Mouse (Mus musculus): ENCODE data around the gene Catsperd. TPM values are rescaled to one million over a fixed set of nuclear protein-coding genes. Genes with fewer than 3 reads are reported as not detected.

Catsperd gene
- polyA plus RNA-seq, 1 experiment from 2014 or later: 1.7 TPM

GRCm38 (mm10) chr17:56672941-56673646 lies 45.2 kb downstream of the Catsperd start, which contains the start of gene Ranbp3:
Ranbp3 (plus strand) TSS chr17:56673294.
- Histone ChIP-seq H3K9me3 (no peaks in the 10 kb centered on the region), H3K27me3 (peaks cover 3% of the 10 kb centered on the region), H3K27ac (replicated peaks) (peak within 1 kb of the TSS; percentile 90), H3K4me3 (peak within 1 kb of the TSS; percentile 96), H3K36me3 (peaks cover 8% of the 10 kb centered on the region; the same call in 1 of the 2 replicates), H3K9ac (peak within 1 kb of the TSS; percentile 89), H3K4me2 (peak within 1 kb of the TSS; percentile 84), H3K4me1 (replicated peaks) (peaks cover 47% of the 10 kb centered on the region)
- under 1% methylated on average over 59 of the region's 66 CpGs for WGBS
- peak; percentile 91 for ATAC-seq (ENCODE audit: low FRiP score, low read depth)

- H3K27ac ChIP-seq (replicated peaks): peak overlapping the region; percentile 85
- ATAC-seq (ENCODE audit: low FRiP score, low read depth): no peak; the same call in 1 of the 2 replicates
These were observed 45.9 kb downstream of the Catsperd start for GRCm38 (mm10) chr17:56673647-56674416.

GRCm38 (mm10) chr17:56681791-56682190 lies 53.8 kb downstream of the Catsperd start:
- 78% methylated on average over 4 of the region's 4 CpGs for WGBS
- H3K27ac ChIP-seq (replicated peaks): no peak overlapping the region
- no peak overlapping the region for H3K9ac ChIP-seq
- H3K4me3 ChIP-seq: no peak overlapping the region
- no peaks in the 10 kb centered on the region for H3K27me3 ChIP-seq
- ATAC-seq (ENCODE audit: low FRiP score, low read depth): no peak
- H3K4me1 ChIP-seq (replicated peaks): peaks cover 35% of the 10 kb centered on the region
- H3K9me3 ChIP-seq: no peaks in the 10 kb centered on the region
- no peak overlapping the region for H3K4me2 ChIP-seq
- H3K36me3 ChIP-seq: peaks cover 24% of the 10 kb centered on the region

More at GRCm38 (mm10) chr17:56673647-56674416, 45.9 kb downstream of the Catsperd start:
- Histone ChIP-seq H3K36me3 (peaks cover 8% of the 10 kb centered on the region; the same call in 1 of the 2 replicates), H3K9ac (peak overlapping the region; percentile 89), H3K4me2 (peak overlapping the region; percentile 84), H3K4me1 (replicated peaks) (peaks cover 41% of the 10 kb centered on the region), H3K9me3 (no peaks in the 10 kb centered on the region), H3K4me3 (peak overlapping the region; percentile 96), H3K27me3 (no peaks in the 10 kb centered on the region)
- WGBS: 2% methylated on average over 37 of the region's 37 CpGs

- Histone ChIP-seq H3K36me3 (peaks cover 28% of the 10 kb centered on the region), H3K4me3 (no peak overlapping the region), H3K27ac (replicated peaks) (no peak overlapping the region), H3K4me1 (replicated peaks) (peaks cover 24% of the 10 kb centered on the region; the same call in 1 of the 2 replicates), H3K9ac (no peak overlapping the region), H3K27me3 (no peaks in the 10 kb centered on the region), H3K9me3 (no peaks in the 10 kb centered on the region), H3K4me2 (no peak overlapping the region)
- 80% methylated on average over 3 of the region's 3 CpGs for WGBS
- no peak for ATAC-seq (ENCODE audit: low FRiP score, low read depth)
These were observed 54.9 kb downstream of the Catsperd start for GRCm38 (mm10) chr17:56682880-56683279.

GRCm38 (mm10) chr17:56683546-56684140 lies 55.7 kb downstream of the Catsperd start:
- Histone ChIP-seq H3K27me3 (no peaks in the 10 kb centered on the region), H3K27ac (replicated peaks) (no peak overlapping the region), H3K4me2 (no peak overlapping the region), H3K9ac (no peak overlapping the region), H3K4me3 (no peak overlapping the region), H3K4me1 (replicated peaks) (peaks cover 23% of the 10 kb centered on the region; the same call in 1 of the 2 replicates), H3K9me3 (no peaks in the 10 kb centered on the region), H3K36me3 (peaks cover 31% of the 10 kb centered on the region)
- no peak for ATAC-seq (ENCODE audit: low FRiP score, low read depth)
- WGBS: 92% methylated on average over 5 of the region's 5 CpGs

GRCm38 (mm10) chr17:56684649-56685048 lies 56.7 kb downstream of the Catsperd start:
- Histone ChIP-seq H3K9me3 (no peaks in the 10 kb centered on the region), H3K27ac (replicated peaks) (no peak overlapping the region), H3K4me3 (no peak overlapping the region), H3K9ac (no peak overlapping the region), H3K36me3 (peaks cover 32% of the 10 kb centered on the region), H3K4me2 (no peak overlapping the region), H3K4me1 (replicated peaks) (peaks cover 23% of the 10 kb centered on the region; the same call in 1 of the 2 replicates), H3K27me3 (no peaks in the 10 kb centered on the region)
- 80% methylated on average over 2 of the region's 2 CpGs for WGBS
- no peak for ATAC-seq (ENCODE audit: low FRiP score, low read depth)

GRCm38 (mm10) chr17:56686801-56687200 lies 58.9 kb downstream of the Catsperd start:
- ATAC-seq (ENCODE audit: low FRiP score, low read depth): no peak
- H3K27me3 ChIP-seq: no peaks in the 10 kb centered on the region
- no peak overlapping the region for H3K4me3 ChIP-seq
- WGBS: 87% methylated on average over 4 of the region's 4 CpGs
- no peak overlapping the region for H3K9ac ChIP-seq
- no peak overlapping the region for H3K27ac ChIP-seq (replicated peaks)
- peaks cover 17% of the 10 kb centered on the region for H3K4me1 ChIP-seq (replicated peaks)
- no peaks in the 10 kb centered on the region for H3K9me3 ChIP-seq
- H3K4me2 ChIP-seq: no peak overlapping the region
- H3K36me3 ChIP-seq: peaks cover 32% of the 10 kb centered on the region

- no peak for ATAC-seq (ENCODE audit: low FRiP score, low read depth)
- Histone ChIP-seq H3K36me3 (peaks cover 27% of the 10 kb centered on the region), H3K9me3 (no peaks in the 10 kb centered on the region)
These were observed 60.1 kb downstream of the Catsperd start for GRCm38 (mm10) chr17:56688045-56688444.

GRCm38 (mm10) chr17:56688689-56689088 lies 60.7 kb downstream of the Catsperd start:
- peaks cover 27% of the 10 kb centered on the region for H3K36me3 ChIP-seq
- H3K4me1 ChIP-seq (replicated peaks): peaks cover 27% of the 10 kb centered on the region
- 90% methylated on average over 2 of the region's 2 CpGs for WGBS
- no peak overlapping the region for H3K27ac ChIP-seq (replicated peaks)
- no peak for ATAC-seq (ENCODE audit: low FRiP score, low read depth)
- no peak overlapping the region for H3K4me2 ChIP-seq
- no peak overlapping the region for H3K4me3 ChIP-seq
- no peak overlapping the region for H3K9ac ChIP-seq
- H3K27me3 ChIP-seq: no peaks in the 10 kb centered on the region
- no peaks in the 10 kb centered on the region for H3K9me3 ChIP-seq

More at GRCm38 (mm10) chr17:56688045-56688444, 60.1 kb downstream of the Catsperd start:
- Histone ChIP-seq H3K4me2 (no peak overlapping the region), H3K9ac (no peak overlapping the region), H3K27me3 (no peaks in the 10 kb centered on the region), H3K27ac (replicated peaks) (no peak overlapping the region), H3K4me3 (no peak overlapping the region), H3K4me1 (replicated peaks) (peaks cover 23% of the 10 kb centered on the region)

- peaks cover 26% of the 10 kb centered on the region for H3K36me3 ChIP-seq
- no peak for ATAC-seq (ENCODE audit: low FRiP score, low read depth)
These were observed 65.5 kb downstream of the Catsperd start for GRCm38 (mm10) chr17:56693395-56693794.

GRCm38 (mm10) chr17:56693851-56694310 lies 65.9 kb downstream of the Catsperd start:
- peaks cover 31% of the 10 kb centered on the region for H3K36me3 ChIP-seq

More at GRCm38 (mm10) chr17:56693395-56693794, 65.5 kb downstream of the Catsperd start:
- H3K27me3 ChIP-seq: no peaks in the 10 kb centered on the region
- peaks cover 28% of the 10 kb centered on the region for H3K4me1 ChIP-seq (replicated peaks)
- H3K9ac ChIP-seq: no peak overlapping the region
- H3K9me3 ChIP-seq: no peaks in the 10 kb centered on the region
- 48% methylated on average over 1 of the region's 1 CpGs for WGBS
- H3K27ac ChIP-seq (replicated peaks): peak overlapping the region; percentile 52
- no peak overlapping the region for H3K4me2 ChIP-seq
- no peak overlapping the region for H3K4me3 ChIP-seq

More at GRCm38 (mm10) chr17:56693851-56694310, 65.9 kb downstream of the Catsperd start:
- WGBS: 39% methylated on average over 6 of the region's 6 CpGs
- ATAC-seq (ENCODE audit: low FRiP score, low read depth): peak; percentile 52
- Histone ChIP-seq H3K9ac (no peak overlapping the region), H3K4me2 (no peak overlapping the region), H3K27ac (replicated peaks) (peak overlapping the region; percentile 52), H3K4me1 (replicated peaks) (peaks cover 28% of the 10 kb centered on the region), H3K27me3 (no peaks in the 10 kb centered on the region), H3K4me3 (no peak overlapping the region), H3K9me3 (no peaks in the 10 kb centered on the region)
